Mouse (Mus musculus): ENCODE results near the gene Slc9a2. TPM values are rescaled to one million over a fixed set of nuclear protein-coding genes. Genes with fewer than 3 reads are reported as not detected.

The Slc9a2 gene
- polyA plus RNA-seq, 1 experiment from 2014 or later: 0.13 TPM

GRCm38 (mm10) chr1:40804118-40804517 is 123.7 kb downstream of the Slc9a2 start:
- in situ Hi-C loops (cut with MboI; ENCODE audit: low pct_unique_long_range_greater_than_20kb): no loop called here
- TF ChIP-seq CTCF (IDR thresholded peaks at IDR 0.05): no peak
- ATAC-seq: no peak
- DNase-seq (ENCODE audit: low read depth, low spot score): no peak
- peaks cover 33% of the 10 kb centered on the region for H3K27me3 ChIP-seq
- POLR2A ChIA-PET: no interaction called here
- CTCF ChIA-PET: no interaction called here

GRCm38 (mm10) chr1:40805351-40805750 is 125.0 kb downstream of the Slc9a2 start, which contains the start of gene Tmem182:
Gene Tmem182, plus strand, starts transcription at chr1:40805601.
- peaks cover 33% of the 10 kb centered on the region for H3K27me3 ChIP-seq
- in situ Hi-C loops (cut with MboI; ENCODE audit: low pct_unique_long_range_greater_than_20kb): no loop called here
- ATAC-seq (no peak), DNase-seq (ENCODE audit: low read depth, low spot score) (no peak)
- ChIA-PET POLR2A (no interaction called here), CTCF (no interaction called here)
- no peak for TF ChIP-seq CTCF (IDR thresholded peaks at IDR 0.05)

GRCm38 (mm10) chr1:40805891-40806290 is 125.5 kb downstream of the Slc9a2 start:
- TF ChIP-seq CTCF (IDR thresholded peaks at IDR 0.05): no peak
- no peak for DNase-seq (ENCODE audit: low read depth, low spot score)
- peaks cover 29% of the 10 kb centered on the region for H3K27me3 ChIP-seq
- POLR2A ChIA-PET: no interaction called here
- in situ Hi-C loops (cut with MboI; ENCODE audit: low pct_unique_long_range_greater_than_20kb): no loop called here
- ATAC-seq: no peak
- CTCF ChIA-PET: no interaction called here

DNA sequence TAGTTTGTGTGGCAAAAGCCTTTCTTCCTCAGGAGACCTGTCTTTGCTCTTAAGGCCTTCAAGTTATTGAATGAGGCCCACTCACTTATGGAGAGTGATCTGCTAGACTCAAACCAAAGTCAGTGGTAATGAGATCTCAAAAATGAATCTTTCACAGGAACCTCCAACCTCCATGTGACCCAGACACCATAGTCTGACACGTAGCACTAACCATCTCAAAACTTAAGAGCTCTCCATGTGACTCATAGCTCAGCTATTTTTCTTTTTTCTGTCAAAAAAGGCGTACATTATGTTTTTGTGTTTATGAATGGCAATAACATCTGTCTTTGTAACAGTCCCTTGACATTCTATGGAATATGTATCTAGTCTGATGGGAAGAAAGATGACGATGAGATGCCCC is 128.3 kb downstream of the Slc9a2 start:
- ChIA-PET POLR2A (no interaction called here), CTCF (interaction anchor here (1.4 kb wide), 1 partner anchor 17 kb away, joined by 4 read pairs; no protein-coding TSS in a partner anchor)
- in situ Hi-C loops (cut with MboI; ENCODE audit: low pct_unique_long_range_greater_than_20kb): no loop called here
- no peak for TF ChIP-seq CTCF (IDR thresholded peaks at IDR 0.05)
- ATAC-seq (no peak), DNase-seq (ENCODE audit: low read depth, low spot score) (no peak)
- H3K27me3 ChIP-seq: peaks cover 32% of the 10 kb centered on the region

- DNase-seq (ENCODE audit: low read depth, low spot score) (no peak), ATAC-seq (no peak)
- ChIA-PET CTCF (no interaction called here), POLR2A (no interaction called here)
- TF ChIP-seq CTCF (IDR thresholded peaks at IDR 0.05): no peak
- in situ Hi-C loops (cut with MboI; ENCODE audit: low pct_unique_long_range_greater_than_20kb): no loop called here
- H3K27me3 ChIP-seq: peaks cover 7% of the 10 kb centered on the region
Measured at GRCm38 (mm10) chr1:40815071-40815845, 134.9 kb downstream of the Slc9a2 start.

Other genes starting within 250 kb of the Slc9a2 start
- gene Il18r1, start 215.0 kb upstream of the Slc9a2 start, polyA plus RNA-seq (2021): not detected
- gene Il18rap, start 165.2 kb upstream of the Slc9a2 start, polyA plus RNA-seq (2021): 0.37 TPM
- gene Slc9a4, start 100.5 kb upstream of the Slc9a2 start, polyA plus RNA-seq (2021): not detected
- 6.2 TPM for gene Mfsd9, start 110.1 kb downstream of the Slc9a2 start, polyA plus RNA-seq (2021)
- not detected for gene Tmem182, start 125.0 kb downstream of the Slc9a2 start, polyA plus RNA-seq (2021)

Measured in Patski (cell line).